Mouse (Mus musculus) cerebellum, adult 11 months (tissue): ENCODE data around the gene Nek1.

Source experiments
- DNase-seq: peaks from one replicate; pipeline ENCODE4 v3.0.0; 2022

Nek1 gene

DNA sequence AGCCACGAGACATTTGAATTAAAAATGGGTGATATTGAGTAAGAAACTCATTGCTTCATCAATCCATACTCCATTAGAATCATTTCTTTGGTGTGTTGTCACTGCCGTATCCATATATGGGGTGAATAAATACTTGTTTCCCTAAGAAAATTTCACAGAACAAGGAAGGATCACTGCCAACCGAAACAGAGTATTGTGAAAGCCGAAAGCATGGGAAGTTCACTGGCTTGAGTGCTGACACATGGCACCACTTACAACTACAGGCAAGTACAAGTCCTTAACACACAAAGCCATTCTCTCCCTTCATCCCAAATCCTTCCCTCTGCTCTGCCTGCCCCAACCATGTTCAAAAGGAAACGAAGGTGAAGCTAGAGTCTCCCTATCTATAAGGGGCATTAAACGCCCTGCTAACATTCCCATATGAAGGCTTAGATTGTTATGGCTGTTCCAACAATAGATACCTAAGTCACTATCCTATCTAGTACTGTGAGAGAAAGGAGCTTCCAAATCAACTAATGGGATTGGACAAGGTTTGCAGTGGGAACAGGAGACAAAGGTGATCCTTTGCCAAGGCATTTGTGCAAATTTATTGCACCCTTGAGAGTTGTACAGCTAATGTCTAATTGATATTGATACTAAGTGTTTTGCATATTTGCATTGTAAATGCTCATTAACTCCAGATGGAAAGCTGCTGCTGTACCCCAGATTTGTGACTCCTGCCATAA lies 168.6 kb downstream of the Nek1 start:
- DNase-seq = no peak

DNA sequence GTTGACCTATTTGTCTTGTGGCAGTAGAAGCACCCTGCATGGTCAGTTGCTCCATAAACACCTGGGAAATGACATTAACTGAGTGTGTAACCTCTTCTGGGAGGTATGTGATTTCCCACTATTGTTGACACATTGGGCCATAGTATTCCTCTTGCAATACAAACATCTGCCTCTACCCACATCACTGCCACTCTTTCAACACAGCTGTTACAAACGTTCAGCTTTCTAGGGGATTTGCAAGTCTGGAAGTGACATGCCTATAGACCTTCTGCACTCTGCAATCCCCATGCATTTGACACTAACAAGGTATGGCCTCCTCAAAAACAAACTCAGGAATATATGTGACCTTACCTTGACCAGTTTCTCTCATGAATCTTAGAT lies 169.2 kb downstream of the Nek1 start:
- no peak for DNase-seq

DNA sequence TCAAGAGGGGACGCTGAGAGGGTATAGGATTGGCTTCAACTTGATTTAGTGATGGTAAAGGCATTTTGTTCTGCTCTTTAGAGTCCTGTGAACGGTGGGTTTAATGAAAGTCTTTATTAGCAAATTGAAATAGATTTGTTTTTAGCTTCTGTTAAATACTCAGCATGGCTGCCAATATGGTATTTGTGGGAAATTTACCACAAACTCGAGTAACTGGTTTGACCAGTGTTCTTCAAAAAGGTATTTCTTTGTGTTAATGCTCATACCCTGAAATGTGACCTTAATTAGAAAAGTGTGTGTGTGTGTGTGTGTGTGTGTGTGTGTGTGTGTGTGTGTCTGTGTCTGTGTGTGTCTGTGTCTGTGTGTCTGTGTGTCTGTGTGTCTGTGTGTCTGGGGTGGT lies 178.6 kb downstream of the Nek1 start:
- no peak for DNase-seq

DNA sequence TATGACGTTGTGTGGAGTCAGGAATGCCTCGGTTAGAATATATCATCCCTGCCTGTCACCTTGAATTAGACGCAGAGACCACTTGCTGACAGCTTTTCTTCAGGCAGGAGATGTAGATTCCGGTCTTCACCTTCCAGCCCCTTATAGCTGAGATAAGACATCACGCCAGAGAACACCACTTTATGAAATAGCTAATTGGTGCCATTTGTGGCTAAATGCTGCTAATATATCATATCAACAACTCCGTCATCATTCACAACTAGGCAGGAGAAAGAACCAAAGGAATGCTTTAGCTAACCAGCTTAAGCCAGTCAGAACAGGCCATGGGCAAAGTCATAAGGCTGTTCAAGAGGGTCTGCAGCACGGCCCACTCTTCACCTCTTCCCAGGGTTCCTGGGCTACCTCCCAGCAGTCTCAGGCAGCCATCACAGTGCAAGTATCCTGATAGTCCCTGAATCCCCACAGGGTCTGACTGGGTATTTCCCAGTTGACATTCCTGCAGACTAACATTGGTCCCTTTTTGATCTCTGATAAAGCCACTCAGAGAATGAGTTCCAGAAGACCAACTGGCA lies 181.0 kb downstream of the Nek1 start:
- DNase-seq = no peak

DNA sequence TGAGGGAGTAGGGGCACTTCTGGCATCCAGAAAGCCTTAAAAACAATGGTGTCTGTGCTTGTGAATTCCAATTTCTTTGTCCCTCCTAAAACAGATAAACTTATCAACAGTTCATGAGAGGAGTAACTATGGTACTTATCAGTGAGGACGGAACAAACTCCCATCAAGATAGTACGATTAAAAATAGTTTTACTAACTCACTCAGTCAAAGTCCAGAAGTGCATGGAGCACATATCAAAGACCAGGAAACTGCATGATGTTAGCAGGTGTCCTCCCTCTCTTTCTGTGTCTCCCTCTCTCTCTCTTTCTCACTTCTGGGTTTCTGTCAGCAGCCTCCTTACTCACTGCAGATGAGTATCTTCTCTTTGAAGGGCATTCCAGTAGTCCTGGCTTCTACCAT lies 182.9 kb downstream of the Nek1 start:
- DNase-seq = no peak

DNA sequence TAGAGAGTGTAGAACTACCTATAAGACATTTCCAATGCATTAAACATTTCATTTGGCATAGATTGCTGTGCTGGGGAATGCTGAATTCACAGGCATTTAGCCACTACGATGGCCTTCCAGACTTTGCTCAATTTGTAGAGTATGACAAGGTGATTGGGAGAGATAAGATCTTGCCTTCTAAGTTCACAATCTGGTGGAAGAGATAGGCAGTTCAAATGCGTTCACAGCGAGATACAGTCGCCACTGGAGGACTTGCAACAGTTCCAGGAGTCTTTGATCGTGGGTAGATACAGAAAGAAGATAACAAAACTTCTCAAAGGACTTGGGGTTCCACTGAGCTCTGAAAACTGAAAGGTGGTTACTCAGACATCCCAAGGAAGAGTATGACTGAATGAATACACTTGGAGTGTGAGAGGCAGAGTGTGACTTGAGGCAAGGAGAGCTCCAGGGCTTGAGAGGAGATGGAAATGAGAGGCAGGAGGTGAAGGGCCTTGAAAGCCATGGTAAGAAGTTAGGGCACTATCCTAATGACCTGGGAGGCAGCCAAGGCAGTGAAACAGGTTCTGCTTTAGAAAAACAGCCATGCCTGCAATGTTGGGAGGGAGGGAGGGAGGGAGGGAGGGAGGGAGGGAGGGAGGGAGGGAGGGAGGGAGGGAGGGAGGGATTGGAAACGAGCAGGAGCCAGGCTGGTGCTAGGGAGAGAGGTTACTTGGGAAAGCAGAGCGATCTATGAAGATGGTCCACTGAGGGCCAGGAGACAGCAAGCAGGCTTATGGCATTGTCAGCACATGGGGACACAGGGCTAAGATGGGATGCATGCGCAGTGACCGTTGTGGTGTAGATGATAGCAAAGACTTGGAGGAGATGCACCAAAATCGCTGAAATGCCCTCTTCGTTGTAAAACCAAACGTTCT lies 184.9 kb downstream of the Nek1 start:
- no peak for DNase-seq

DNA sequence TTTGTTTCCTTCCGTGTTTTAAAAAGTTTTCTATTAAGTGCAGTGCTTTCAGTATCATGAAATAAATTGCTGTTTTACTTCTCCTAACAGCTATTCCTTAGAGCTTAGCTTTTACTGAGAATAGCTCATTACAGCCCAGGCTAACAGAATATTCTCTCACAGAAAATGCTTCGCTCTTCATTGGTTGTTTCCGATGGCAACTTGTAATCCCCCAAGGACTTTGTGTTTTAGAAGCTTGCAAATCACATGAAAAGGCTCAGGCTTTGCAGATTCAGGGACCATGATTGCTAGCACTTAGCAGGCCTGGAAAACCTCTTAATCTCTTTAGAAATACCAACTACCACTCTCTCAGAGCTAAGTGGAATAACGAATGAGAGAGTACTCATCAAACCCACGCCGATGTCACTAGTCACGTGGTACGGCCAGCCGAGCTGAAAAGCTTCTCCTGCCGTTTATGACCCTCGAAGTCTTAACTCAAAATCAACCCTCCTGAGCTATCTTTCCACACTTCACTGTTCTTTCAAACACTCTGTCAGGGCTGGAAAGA lies 185.7 kb downstream of the Nek1 start:
- no peak for DNase-seq
